Mouse (Mus musculus) spleen, adult 2 months (tissue): ENCODE data around the gene Rnf216. TPM values are rescaled to one million over a fixed set of nuclear protein-coding genes. Genes with fewer than 3 reads are reported as not detected.

Experiments
- DNase-seq, 2 experiments: peaks; one replicate each; pipeline versions ENCODE4 v3.0.0 to v3.0.0-alpha.2; 2012 to 2021; ENCODE audit warnings: low spot score in 2 of 2, low read depth in 1 of 2
- H3K27ac ChIP-seq: fragments of 200-500 bp; 2 replicates; pipeline ENCODE4 v1.5.1; 2012; ENCODE audit warnings: low read length, inconsistent platforms; ENCODE audit not compliant: insufficient read depth
- H3K27me3 ChIP-seq: fragments of 200-500 bp; 2 replicates; pipeline ENCODE4 v1.6.1; 2012; ENCODE audit warnings: mild to moderate bottlenecking, moderate library complexity, low read length, inconsistent platforms; ENCODE audit not compliant: control insufficient read depth, insufficient read depth
- H3K36me3 ChIP-seq: fragments of 200-500 bp; 2 replicates; pipeline ENCODE4 v1.6.1; 2012; ENCODE audit warnings: mild to moderate bottlenecking, low read length, inconsistent platforms; ENCODE audit not compliant: control insufficient read depth, insufficient read depth
- H3K4me1 ChIP-seq: fragments of 200-500 bp; 2 replicates; pipeline ENCODE4 v1.6.1; 2011; ENCODE audit warnings: inconsistent platforms; ENCODE audit not compliant: control insufficient read depth, insufficient read depth, insufficient read length
- H3K4me3 ChIP-seq: fragments of 200-500 bp; 2 replicates; pipeline ENCODE4 v1.5.1; 2011; ENCODE audit warnings: mild to moderate bottlenecking, inconsistent platforms; ENCODE audit not compliant: insufficient read depth, insufficient read length; ENCODE audit errors: extremely low read depth
- CTCF ChIP-seq: fragments of 200-500 bp; IDR thresholded peaks from 2 replicates; pipeline ENCODE4 v1.5.1; 2011; ENCODE audit warnings: mild to moderate bottlenecking, inconsistent platforms; ENCODE audit not compliant: insufficient read depth, insufficient read length, insufficient replicate concordance; ENCODE audit errors: extremely low read depth
- POLR2A ChIP-seq: fragments of 200-500 bp; IDR thresholded peaks from 2 replicates; pipeline ENCODE4 v1.6.1; 2011; ENCODE audit warnings: low read depth, low read length, inconsistent platforms
- WGBS: fragments of 180-500 bp; shearing (Covaris S2); methylation state at CpG from one replicate; pipeline ENCODE4 v1.1.7; 2018; 5-methylcytosine and 5-hydroxymethylcytosine counted together
- polyA plus RNA-seq: library from polyadenylated mRNA; depleted of rRNA; stranded (reverse); fragments of >200 nt; gene quantifications from 2 replicates; pipeline ENCODE4 v1.2.3, GENCODE M21; 2012

Gene Rnf216
- polyA plus RNA-seq, 1 experiment: 25.9 TPM

- no peaks in the 10 kb centered on the region for H3K27me3 ChIP-seq
- H3K27ac ChIP-seq: no peak overlapping the region
- H3K36me3 ChIP-seq: no peaks in the 10 kb centered on the region
- no peak for DNase-seq
- WGBS: 88% methylated on average over 6 of the region's 6 CpGs
- no peak overlapping the region for H3K4me3 ChIP-seq
- peaks cover 34% of the 10 kb centered on the region for H3K4me1 ChIP-seq
- TF ChIP-seq CTCF (no peak), POLR2A (no peak)
These were observed 60.9 kb downstream of the Rnf216 start for GRCm38 (mm10) chr5:143051851-143052250.

- Histone ChIP-seq H3K27ac (peak overlapping the region; percentile 66), H3K36me3 (0 out of 2 replicates have a peak, but pooled peaks cover 1% of the 10 kb centered on the region), H3K4me3 (no peak overlapping the region), H3K4me1 (peaks cover 28% of the 10 kb centered on the region), H3K27me3 (no peaks in the 10 kb centered on the region)
- DNase-seq: no peak
- TF ChIP-seq POLR2A: no peak
- TF ChIP-seq CTCF: no peak
- 47% methylated on average over 5 of the region's 5 CpGs for WGBS
These were observed 62.5 kb downstream of the Rnf216 start for GRCm38 (mm10) chr5:143050273-143050672.

GRCm38 (mm10) chr5:143049746-143050145 lies 63.0 kb downstream of the Rnf216 start:
- TF ChIP-seq POLR2A (no peak), CTCF (no peak)
- Histone ChIP-seq H3K27me3 (no peaks in the 10 kb centered on the region), H3K4me3 (no peak overlapping the region), H3K27ac (peak overlapping the region; percentile 66; the same call in 1 of the 2 replicates), H3K4me1 (peaks cover 25% of the 10 kb centered on the region), H3K36me3 (peaks cover 1% of the 10 kb centered on the region; the same call in 1 of the 2 replicates)
- 64% methylated on average over 4 of the region's 4 CpGs for WGBS
- DNase-seq: no peak

GRCm38 (mm10) chr5:143049013-143049385 lies 63.8 kb downstream of the Rnf216 start:
- H3K4me3 ChIP-seq: no peak overlapping the region
- no peak for TF ChIP-seq POLR2A
- no peak for TF ChIP-seq CTCF
- no peak for DNase-seq
- WGBS: 59% methylated on average over 1 of the region's 1 CpGs
- peak overlapping the region; percentile 52 for H3K27ac ChIP-seq
- peaks cover 19% of the 10 kb centered on the region for H3K4me1 ChIP-seq
- no peaks in the 10 kb centered on the region for H3K27me3 ChIP-seq
- peaks cover 1% of the 10 kb centered on the region; the same call in 1 of the 2 replicates for H3K36me3 ChIP-seq

GRCm38 (mm10) chr5:143048232-143049012 lies 64.4 kb downstream of the Rnf216 start:
- peaks cover 14% of the 10 kb centered on the region; the same call in 1 of the 2 replicates for H3K4me1 ChIP-seq
- H3K27me3 ChIP-seq: no peaks in the 10 kb centered on the region
- TF ChIP-seq CTCF (no peak), POLR2A (no peak)
- peak in 1 of 2 experiments; percentile 38 for DNase-seq
- H3K4me3 ChIP-seq: no peak overlapping the region
- H3K27ac ChIP-seq: peak overlapping the region; percentile 58
- H3K36me3 ChIP-seq: peaks cover 1% of the 10 kb centered on the region; the same call in 1 of the 2 replicates

GRCm38 (mm10) chr5:143047586-143047985 lies 65.2 kb downstream of the Rnf216 start:
- no peak for TF ChIP-seq POLR2A
- no peak for TF ChIP-seq CTCF
- no peak overlapping the region for H3K4me3 ChIP-seq
- H3K36me3 ChIP-seq: peaks cover 1% of the 10 kb centered on the region; the same call in 1 of the 2 replicates
- no peaks in the 10 kb centered on the region for H3K27me3 ChIP-seq
- WGBS: 95% methylated on average over 1 of the region's 1 CpGs
- peaks cover 10% of the 10 kb centered on the region; the same call in 1 of the 2 replicates for H3K4me1 ChIP-seq
- no peak for DNase-seq
- peak overlapping the region; percentile 58 for H3K27ac ChIP-seq

- DNase-seq: no peak
- Histone ChIP-seq H3K27me3 (no peaks in the 10 kb centered on the region), H3K4me3 (no peak overlapping the region), H3K27ac (0 out of 2 replicates have a peak overlapping the region, but pooled peaks have one; percentile 0), H3K4me1 (peaks cover 10% of the 10 kb centered on the region; the same call in 1 of the 2 replicates), H3K36me3 (peaks cover 1% of the 10 kb centered on the region; the same call in 1 of the 2 replicates)
- TF ChIP-seq CTCF: no peak
- TF ChIP-seq POLR2A: no peak
- WGBS: 90% methylated on average over 2 of the region's 2 CpGs
These were observed 68.9 kb downstream of the Rnf216 start for GRCm38 (mm10) chr5:143043902-143044301.
